Mouse (Mus musculus): Measurements from ENCODE around the gene Eif3a. TPM values are rescaled to one million over a fixed set of nuclear protein-coding genes. Genes with fewer than 3 reads are reported as not detected.

Gene Eif3a
- polyA plus RNA-seq (2012; rRNA removed): 58.0 and 60.6 TPM in 2 replicates

DNA sequence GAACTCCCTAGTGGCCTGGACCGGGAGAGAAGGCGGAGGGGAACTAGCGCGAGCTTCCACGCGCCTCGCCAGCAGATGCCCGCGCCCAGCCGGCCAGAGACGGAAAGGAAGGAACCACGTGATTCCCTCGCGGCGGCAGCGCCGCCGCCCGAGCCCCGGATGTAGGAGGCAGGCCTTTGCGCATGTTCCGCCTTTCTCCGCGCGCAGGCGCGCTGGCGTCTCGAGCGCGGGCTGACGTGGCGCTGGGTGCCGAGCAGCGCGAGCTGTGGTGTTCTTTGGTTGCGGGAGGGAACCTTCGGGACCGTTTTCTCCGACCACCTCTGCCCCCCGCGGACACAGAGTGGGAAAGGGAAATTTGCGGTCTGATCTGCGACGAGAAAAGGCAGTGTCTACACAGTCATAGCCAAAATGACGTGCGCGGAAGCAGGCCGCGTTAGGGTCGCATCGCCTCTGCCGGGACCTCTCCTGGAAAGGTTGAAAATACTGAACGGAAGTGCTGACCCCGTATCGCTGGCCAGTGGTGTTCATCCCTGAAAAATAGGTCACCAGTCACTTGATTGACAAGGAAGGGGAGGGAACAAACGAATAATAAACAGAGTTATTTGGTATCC is at the start of gene Eif3a:
TSS of gene Eif3a (minus strand) at position 108 of the 611 bp plus-strand sequence.
- H3K27ac ChIP-seq (ENCODE audit: insufficient read depth, low read length): peak within 1 kb of the TSS; percentile 93
- peaks cover 2% of the 10 kb centered on the region; the same call in 1 of the 2 replicates for H3K4me1 ChIP-seq (ENCODE audit: control insufficient read depth, insufficient read depth, low read length)
- peak; percentile 94 for TF ChIP-seq POLR2A (IDR thresholded peaks at IDR 0.05; ENCODE audit: extremely low read depth, insufficient read depth, low read length)
- TF ChIP-seq CTCF (IDR thresholded peaks at IDR 0.05; ENCODE audit: extremely low read depth, insufficient read depth, low read length): no peak
- H3K4me3 ChIP-seq (ENCODE audit: insufficient read depth, low read length): peak within 1 kb of the TSS; percentile 70

DNA sequence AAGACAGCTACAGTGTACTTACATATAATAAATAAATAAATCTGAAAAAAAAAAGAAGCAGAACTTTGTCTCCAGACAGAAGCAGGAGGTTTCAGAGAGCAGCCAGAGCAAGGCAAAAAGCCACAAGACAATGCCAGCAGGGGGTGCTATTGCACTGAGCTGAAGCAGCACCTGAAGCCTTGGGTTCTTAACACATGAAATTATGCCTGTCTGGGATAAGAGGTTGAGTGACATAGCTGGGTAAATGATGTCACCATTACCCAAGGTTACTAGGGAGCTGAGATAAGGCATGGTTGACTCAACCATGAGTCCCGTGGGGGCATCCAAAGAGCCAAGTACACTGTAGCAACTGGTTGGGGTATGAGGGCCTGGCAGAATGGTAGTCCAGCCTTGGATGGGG is 47.3 kb upstream of the Eif3a start:
- no peak overlapping the region for H3K4me3 ChIP-seq (ENCODE audit: insufficient read depth, low read length)
- no peak overlapping the region for H3K27ac ChIP-seq (ENCODE audit: insufficient read depth, low read length)
- TF ChIP-seq CTCF (IDR thresholded peaks at IDR 0.05; ENCODE audit: extremely low read depth, insufficient read depth, low read length) (peak; percentile 63), POLR2A (IDR thresholded peaks at IDR 0.05; ENCODE audit: extremely low read depth, insufficient read depth, low read length) (no peak)
- H3K4me1 ChIP-seq (ENCODE audit: control insufficient read depth, insufficient read depth, low read length): no peaks in the 10 kb centered on the region

DNA sequence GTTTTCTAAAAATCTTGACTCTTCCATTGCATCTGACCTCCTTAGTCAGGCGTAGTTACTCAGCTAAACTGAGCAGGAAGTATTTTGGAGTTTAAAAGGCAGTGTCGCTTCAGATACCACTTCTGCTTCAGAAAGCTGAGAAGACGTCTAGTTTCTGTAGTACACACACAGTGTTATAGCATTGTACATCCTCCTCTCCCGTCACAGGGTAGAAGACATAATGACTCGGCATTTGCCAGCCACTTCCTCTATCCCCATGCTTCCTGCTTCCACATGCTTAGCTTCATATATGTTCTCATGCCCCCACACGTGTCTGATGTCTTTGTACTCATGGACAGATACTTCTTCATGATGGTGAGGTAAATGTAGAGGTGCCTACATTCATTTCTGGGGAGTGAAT is 28.2 kb upstream of the Eif3a start:
- no peak for TF ChIP-seq POLR2A (IDR thresholded peaks at IDR 0.05; ENCODE audit: extremely low read depth, insufficient read depth, low read length)
- no peak for TF ChIP-seq CTCF (IDR thresholded peaks at IDR 0.05; ENCODE audit: extremely low read depth, insufficient read depth, low read length)
- Histone ChIP-seq H3K4me1 (ENCODE audit: control insufficient read depth, insufficient read depth, low read length) (no peaks in the 10 kb centered on the region), H3K4me3 (ENCODE audit: insufficient read depth, low read length) (no peak overlapping the region), H3K27ac (ENCODE audit: insufficient read depth, low read length) (peak overlapping the region; percentile 46; the same call in 1 of the 2 replicates)

DNA sequence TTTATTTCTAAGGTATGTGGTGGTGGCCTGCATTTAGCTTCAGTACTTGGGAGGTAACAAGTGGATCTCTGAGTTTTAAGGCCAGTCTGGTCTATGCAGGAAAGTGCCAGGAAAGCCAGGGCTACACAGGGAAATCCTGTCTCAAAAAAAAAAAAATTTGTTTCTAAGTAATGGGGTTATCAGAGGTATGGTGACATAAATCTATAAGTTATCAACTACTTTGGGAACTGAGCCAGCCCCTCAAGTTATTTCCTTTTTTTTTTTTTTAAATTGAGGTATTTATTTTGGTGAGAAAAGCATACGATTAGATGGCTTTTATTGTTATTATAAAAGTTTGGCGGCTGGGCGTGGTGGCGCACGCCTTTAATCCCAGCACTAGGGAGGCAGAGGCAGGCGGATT is 22.7 kb upstream of the Eif3a start:
- Histone ChIP-seq H3K4me3 (ENCODE audit: insufficient read depth, low read length) (no peak overlapping the region), H3K4me1 (ENCODE audit: control insufficient read depth, insufficient read depth, low read length) (no peaks in the 10 kb centered on the region), H3K27ac (ENCODE audit: insufficient read depth, low read length) (no peak overlapping the region)
- TF ChIP-seq POLR2A (IDR thresholded peaks at IDR 0.05; ENCODE audit: extremely low read depth, insufficient read depth, low read length): no peak
- TF ChIP-seq CTCF (IDR thresholded peaks at IDR 0.05; ENCODE audit: extremely low read depth, insufficient read depth, low read length): no peak

DNA sequence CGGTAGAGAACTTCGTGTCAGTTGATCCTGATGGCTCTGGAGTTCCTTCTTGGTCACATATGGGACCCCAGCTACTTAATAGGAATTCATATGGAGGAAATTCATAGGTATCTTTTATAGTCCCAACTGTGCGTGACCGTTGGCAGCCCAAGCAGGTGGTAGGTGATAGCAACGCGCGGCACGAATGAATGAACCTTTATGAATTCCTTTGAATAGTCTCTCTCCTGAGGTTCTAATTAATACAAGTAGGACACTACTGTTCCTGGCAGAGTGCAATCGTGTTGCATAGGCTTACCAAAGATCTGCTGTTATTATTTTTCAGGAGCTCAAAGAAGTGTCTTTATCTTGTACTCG is 21.6 kb upstream of the Eif3a start:
- TF ChIP-seq POLR2A (IDR thresholded peaks at IDR 0.05; ENCODE audit: extremely low read depth, insufficient read depth, low read length): no peak
- TF ChIP-seq CTCF (IDR thresholded peaks at IDR 0.05; ENCODE audit: extremely low read depth, insufficient read depth, low read length): no peak
- Histone ChIP-seq H3K27ac (ENCODE audit: insufficient read depth, low read length) (no peak overlapping the region), H3K4me3 (ENCODE audit: insufficient read depth, low read length) (peak overlapping the region; percentile 54), H3K4me1 (ENCODE audit: control insufficient read depth, insufficient read depth, low read length) (no peaks in the 10 kb centered on the region)

DNA sequence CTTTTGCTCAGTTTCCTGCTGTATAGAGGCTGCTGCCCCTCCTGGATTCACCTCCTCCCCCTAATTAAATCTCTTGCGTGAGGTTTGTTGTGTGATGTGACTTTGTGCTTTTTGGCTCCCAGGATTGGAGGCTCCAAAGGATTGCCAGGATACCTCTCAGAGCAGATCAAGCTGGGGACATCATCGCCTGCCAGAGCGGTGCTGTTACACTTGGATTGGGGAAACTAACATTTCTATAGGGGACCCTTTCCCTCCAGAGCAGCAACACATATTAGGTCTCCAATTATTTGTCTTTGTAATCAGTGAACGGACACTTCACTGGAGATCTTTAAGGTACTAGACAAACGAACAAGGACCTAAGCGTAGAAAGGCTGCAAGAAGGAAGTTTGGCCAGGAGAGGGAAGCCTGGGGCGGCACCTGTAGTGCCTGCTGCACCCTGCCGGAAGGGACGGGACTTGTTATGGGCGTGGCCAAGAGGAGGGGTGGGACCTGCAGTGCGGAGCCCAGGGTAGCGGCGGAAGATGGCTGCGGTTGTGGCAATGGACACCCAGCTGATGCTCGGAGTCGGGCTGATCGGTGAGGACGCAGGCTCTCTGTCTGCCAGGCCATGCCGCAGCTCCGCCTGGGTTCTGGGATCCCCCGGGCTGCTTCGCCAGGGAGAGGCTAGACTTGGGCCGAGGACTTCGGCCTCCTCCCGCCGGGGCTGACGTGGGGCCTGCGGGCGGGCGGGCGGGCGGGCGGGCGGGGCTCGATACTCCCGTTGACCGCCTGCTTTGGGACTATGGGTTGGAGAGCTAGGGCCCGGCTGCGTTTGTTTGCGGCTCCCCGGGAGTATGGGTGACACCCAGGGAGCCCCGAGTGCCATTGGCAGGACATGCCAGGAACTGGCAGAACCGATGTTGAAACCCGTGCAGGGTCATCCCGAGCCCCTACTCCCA is 20.9 kb upstream of the Eif3a start, which contains the start of gene Fam45a:
TSS of gene Fam45a (plus strand) at position 488 of the 938 bp plus-strand sequence.
- H3K27ac ChIP-seq (ENCODE audit: insufficient read depth, low read length): no peak within 1 kb of the TSS
- H3K4me1 ChIP-seq (ENCODE audit: control insufficient read depth, insufficient read depth, low read length): no peaks in the 10 kb centered on the region
- peak within 1 kb of the TSS; percentile 54 for H3K4me3 ChIP-seq (ENCODE audit: insufficient read depth, low read length)
- TF ChIP-seq POLR2A (IDR thresholded peaks at IDR 0.05; ENCODE audit: extremely low read depth, insufficient read depth, low read length): peak; percentile 90
- TF ChIP-seq CTCF (IDR thresholded peaks at IDR 0.05; ENCODE audit: extremely low read depth, insufficient read depth, low read length): peak; percentile 64

DNA sequence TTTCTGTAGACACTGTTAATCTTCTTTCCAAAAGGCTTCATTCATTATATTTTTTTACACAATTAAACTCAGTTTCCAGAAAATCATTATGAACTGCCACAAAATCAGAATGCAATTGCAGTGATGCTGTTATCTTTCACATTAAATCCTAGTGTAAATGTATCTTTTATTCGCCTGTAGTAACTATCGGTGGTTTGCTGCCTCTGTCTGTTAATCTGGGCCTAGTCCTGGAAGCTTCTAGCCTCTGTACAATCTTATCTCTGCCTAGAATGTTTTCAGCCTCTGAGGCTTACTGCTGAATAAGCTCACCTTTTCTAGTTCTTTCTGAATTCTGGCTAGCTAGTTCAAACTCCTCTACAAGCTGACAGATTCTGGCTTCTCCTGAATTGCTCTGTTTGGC is 19.5 kb upstream of the Eif3a start:
- no peaks in the 10 kb centered on the region for H3K4me1 ChIP-seq (ENCODE audit: control insufficient read depth, insufficient read depth, low read length)
- H3K27ac ChIP-seq (ENCODE audit: insufficient read depth, low read length): no peak overlapping the region
- TF ChIP-seq CTCF (IDR thresholded peaks at IDR 0.05; ENCODE audit: extremely low read depth, insufficient read depth, low read length): no peak
- TF ChIP-seq POLR2A (IDR thresholded peaks at IDR 0.05; ENCODE audit: extremely low read depth, insufficient read depth, low read length): no peak
- no peak overlapping the region for H3K4me3 ChIP-seq (ENCODE audit: insufficient read depth, low read length)

DNA sequence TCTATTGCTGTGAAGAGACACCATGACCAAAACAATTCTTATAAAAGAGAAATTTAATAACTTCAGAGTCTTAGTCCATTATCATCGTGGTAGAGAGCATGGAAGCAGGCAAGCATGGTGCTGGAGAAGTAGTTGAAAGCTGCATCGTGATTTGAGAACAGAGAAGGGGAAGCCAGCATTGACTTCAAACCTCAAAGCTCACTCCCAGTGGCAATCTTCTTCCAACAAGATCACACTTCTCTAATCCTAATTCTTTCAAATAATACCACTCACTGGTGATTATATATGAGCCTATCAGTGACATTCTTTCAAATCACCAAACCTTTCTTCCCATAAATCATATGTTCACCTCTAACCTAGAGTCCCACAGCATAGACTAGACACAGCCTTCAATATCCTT is 14.4 kb upstream of the Eif3a start:
- H3K4me1 ChIP-seq (ENCODE audit: control insufficient read depth, insufficient read depth, low read length): no peaks in the 10 kb centered on the region
- TF ChIP-seq POLR2A (IDR thresholded peaks at IDR 0.05; ENCODE audit: extremely low read depth, insufficient read depth, low read length) (no peak), CTCF (IDR thresholded peaks at IDR 0.05; ENCODE audit: extremely low read depth, insufficient read depth, low read length) (no peak)
- no peak overlapping the region for H3K4me3 ChIP-seq (ENCODE audit: insufficient read depth, low read length)
- no peak overlapping the region for H3K27ac ChIP-seq (ENCODE audit: insufficient read depth, low read length)

DNA sequence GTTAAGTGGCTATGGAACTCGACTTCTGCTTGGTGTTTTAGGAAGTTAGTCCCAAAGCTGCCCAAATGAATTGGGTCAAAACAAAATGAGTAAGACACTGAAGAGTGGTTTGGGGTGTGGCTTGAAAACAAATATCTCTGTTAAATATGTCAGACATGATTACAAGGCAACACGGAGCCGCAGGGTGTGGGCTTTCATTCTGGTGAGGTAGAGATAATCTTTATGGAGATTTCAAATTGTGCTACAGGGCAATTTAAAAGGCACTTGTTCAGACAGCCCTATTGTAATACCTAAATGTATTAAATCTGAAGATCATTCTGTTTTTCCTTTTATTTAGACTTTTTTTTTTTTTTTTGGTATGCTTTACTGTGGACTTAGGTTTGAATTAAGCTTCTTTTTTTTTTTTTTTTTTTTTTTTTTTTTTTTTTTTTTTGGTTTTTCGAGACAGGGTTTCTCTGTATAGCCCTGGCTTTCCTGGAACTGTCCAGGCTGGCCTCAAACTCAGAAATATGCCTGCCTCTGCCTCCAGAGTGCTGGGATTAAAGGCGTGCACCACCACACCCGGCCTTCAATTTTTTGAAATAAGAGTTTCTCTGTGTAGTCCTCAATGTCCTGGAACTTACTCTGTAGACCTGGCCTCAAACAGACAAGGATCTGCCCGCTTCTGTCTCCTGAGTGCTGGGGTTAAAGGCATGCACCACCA is 9.6 kb upstream of the Eif3a start:
- Histone ChIP-seq H3K4me3 (ENCODE audit: insufficient read depth, low read length) (no peak overlapping the region), H3K4me1 (ENCODE audit: control insufficient read depth, insufficient read depth, low read length) (no peaks in the 10 kb centered on the region), H3K27ac (ENCODE audit: insufficient read depth, low read length) (no peak overlapping the region)
- TF ChIP-seq POLR2A (IDR thresholded peaks at IDR 0.05; ENCODE audit: extremely low read depth, insufficient read depth, low read length) (no peak), CTCF (IDR thresholded peaks at IDR 0.05; ENCODE audit: extremely low read depth, insufficient read depth, low read length) (no peak)
